Mouse (Mus musculus): ENCODE data around the gene Ercc2.

DNA sequence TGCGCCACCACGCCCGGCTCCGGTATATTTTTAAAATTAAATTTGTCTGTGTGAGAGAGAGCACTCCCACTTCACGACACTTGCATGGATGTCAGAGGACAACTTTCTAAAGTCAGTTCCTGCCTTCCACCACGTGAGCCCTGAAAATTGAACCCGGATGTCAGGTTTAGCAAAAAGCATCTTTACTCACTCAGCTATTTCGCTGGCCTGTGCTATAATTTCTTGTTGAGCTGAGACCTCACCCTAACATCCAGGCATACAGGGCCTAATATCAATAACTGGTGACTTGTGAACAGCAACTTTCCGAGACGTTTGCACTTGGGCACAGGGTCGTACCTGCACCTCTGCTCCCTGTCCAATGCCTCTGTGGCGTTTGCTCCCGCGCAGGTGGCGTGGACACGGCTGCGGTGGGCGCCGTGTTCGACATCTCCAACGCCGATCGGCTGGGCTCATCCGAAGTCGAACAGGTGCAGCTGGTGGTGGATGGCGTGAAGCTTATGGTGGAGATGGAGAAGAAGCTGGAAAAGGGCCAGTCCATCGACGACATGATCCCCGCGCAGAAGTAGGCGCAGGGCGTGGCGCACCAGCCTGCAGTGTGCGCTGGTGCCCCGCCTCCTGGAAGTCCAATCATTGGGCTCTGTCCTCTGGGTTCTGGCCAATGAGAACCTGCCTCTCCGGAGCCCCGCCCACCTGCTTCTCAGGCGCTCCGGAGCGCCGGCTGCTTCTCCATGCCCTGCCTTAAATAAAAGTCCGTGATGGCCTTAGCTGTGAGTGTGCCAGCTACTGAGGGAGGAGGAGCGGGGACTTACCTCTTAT is 39.2 kb downstream of the Ercc2 start:
- peak; percentile 64; the same call in 1 of the 2 replicates for TF ChIP-seq ZNF384 (IDR thresholded peaks at IDR 0.05; ENCODE audit: low read depth, low read length)
- TF ChIP-seq POLR2A (IDR thresholded peaks at IDR 0.05; ENCODE audit: low read depth, low read length): peak; percentile 34; the same call in 1 of the 2 replicates
- peak; percentile 67; the same call in 1 of the 2 replicates for TF ChIP-seq MAX (IDR thresholded peaks at IDR 0.05; ENCODE audit: low read length)
- TF ChIP-seq EP300 (IDR thresholded peaks at IDR 0.05; ENCODE audit: low read length): no peak
- TF ChIP-seq CTCF (conservative IDR thresholded peaks at IDR 0.05 in 1 of 2, IDR thresholded peaks at IDR 0.05 in 1 of 2; ENCODE audit: low read depth in 2 of 2, low read length in 2 of 2): no peak
- no peak for TF ChIP-seq RCOR1 (conservative IDR thresholded peaks at IDR 0.05; ENCODE audit: low read depth, low read length)
- TF ChIP-seq MAFK (IDR thresholded peaks at IDR 0.05; ENCODE audit: insufficient replicate concordance, low read length): no peak
- TF ChIP-seq MXI1 (IDR thresholded peaks at IDR 0.05; ENCODE audit: low read depth, low read length): peak; percentile 87
- no peak for TF ChIP-seq CHD2 (IDR thresholded peaks at IDR 0.05; ENCODE audit: low read length)
